Mouse (Mus musculus) liver, postnatal 0 days (tissue): Measurements from ENCODE around the gene Mef2a.

Experiments
- CTCF ChIP-seq: sonication (generic); IDR thresholded peaks from 2 replicates; pipeline ENCODE4 v1.5.1; 2016; ENCODE audit warnings: antibody characterized with exemption, low read depth
- EP300 ChIP-seq: IDR thresholded peaks from 2 replicates; pipeline ENCODE4 v1.6.1; 2016; ENCODE audit warnings: antibody characterized with exemption, low read depth, mild to moderate bottlenecking

- TF ChIP-seq CTCF (no peak), EP300 (no peak)
Observed at GRCm38 (mm10) chr7:67368394-67368793, 4.3 kb downstream of the Mef2a start.
